Mouse (Mus musculus): ENCODE data around the gene Zfp760. TPM values are rescaled to one million over a fixed set of nuclear protein-coding genes. Genes with fewer than 3 reads are reported as not detected.

Gene Zfp760
- polyA plus RNA-seq, 1 experiment from 2014 or later: 6.1 TPM

DNA sequence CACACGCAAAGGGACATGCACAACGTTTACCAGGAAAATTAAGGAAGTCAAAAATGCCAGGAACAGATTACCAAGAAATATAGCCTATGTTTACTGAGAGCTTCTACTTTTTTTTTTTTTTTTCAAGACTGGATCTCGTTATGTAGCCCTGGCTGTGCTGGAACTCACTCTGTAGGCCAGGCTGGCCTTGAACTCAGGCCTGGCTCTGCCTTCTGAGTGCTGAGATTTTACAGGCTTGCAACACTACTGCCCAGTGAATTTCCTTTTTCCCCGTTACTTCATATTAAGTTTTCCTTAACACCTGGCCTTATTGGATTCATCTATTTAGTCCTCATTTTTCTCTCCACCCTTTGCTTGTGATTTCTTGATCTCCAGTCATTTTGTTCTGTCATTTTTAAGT is 25.5 kb downstream of the Zfp760 start:
- peak overlapping the region; percentile 80 for H3K27ac ChIP-seq
- H3K9me3 ChIP-seq (replicated peaks): no peaks in the 10 kb centered on the region
- peak overlapping the region; percentile 79 for H3K4me3 ChIP-seq
- H3K27me3 ChIP-seq (replicated peaks): no peaks in the 10 kb centered on the region
- ATAC-seq: no peak
- H3K4me1 ChIP-seq: peaks cover 15% of the 10 kb centered on the region
- WGBS (ENCODE audit: insufficient replicate concordance): 66% methylated on average over 4 of the region's 4 CpGs
- peak overlapping the region; percentile 76 for H3K4me2 ChIP-seq
- H3K9ac ChIP-seq: peak overlapping the region; percentile 84
- peaks cover 3% of the 10 kb centered on the region for H3K36me3 ChIP-seq

DNA sequence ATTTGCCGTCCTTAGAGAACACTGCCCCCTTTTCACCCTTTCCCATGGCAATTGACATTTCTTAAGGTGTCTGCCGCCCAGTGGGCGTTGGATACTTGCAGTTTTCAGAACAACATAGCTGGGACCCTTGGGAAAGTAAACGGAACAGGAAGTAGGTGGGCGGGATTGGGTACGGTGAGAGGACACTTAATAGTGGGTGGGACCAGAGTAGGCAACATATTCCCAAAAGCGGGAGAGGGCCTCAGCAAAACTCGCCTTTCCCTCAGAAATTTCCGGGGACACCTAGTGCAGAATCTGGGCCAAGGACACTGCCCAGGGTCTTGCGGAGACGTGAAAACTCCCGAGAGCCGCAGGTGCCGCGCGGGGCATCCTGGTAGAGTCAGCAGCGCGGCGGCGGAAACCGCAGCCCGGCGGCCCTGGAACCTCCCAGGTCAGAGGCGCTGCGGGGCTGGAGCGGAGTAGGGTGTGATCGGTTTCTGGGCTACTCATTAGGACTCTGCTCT is 26.0 kb downstream of the Zfp760 start:
- peak overlapping the region; percentile 84 for H3K9ac ChIP-seq
- H3K9me3 ChIP-seq (replicated peaks): no peaks in the 10 kb centered on the region
- H3K27me3 ChIP-seq (replicated peaks): no peaks in the 10 kb centered on the region
- H3K4me1 ChIP-seq: peaks cover 15% of the 10 kb centered on the region
- H3K4me3 ChIP-seq: peak overlapping the region; percentile 79
- peak overlapping the region; percentile 80 for H3K27ac ChIP-seq
- WGBS (ENCODE audit: insufficient replicate concordance): under 1% methylated on average over 27 of the region's 27 CpGs
- peak; percentile 100 for ATAC-seq
- H3K4me2 ChIP-seq: peak overlapping the region; percentile 76
- peaks cover 4% of the 10 kb centered on the region for H3K36me3 ChIP-seq

DNA sequence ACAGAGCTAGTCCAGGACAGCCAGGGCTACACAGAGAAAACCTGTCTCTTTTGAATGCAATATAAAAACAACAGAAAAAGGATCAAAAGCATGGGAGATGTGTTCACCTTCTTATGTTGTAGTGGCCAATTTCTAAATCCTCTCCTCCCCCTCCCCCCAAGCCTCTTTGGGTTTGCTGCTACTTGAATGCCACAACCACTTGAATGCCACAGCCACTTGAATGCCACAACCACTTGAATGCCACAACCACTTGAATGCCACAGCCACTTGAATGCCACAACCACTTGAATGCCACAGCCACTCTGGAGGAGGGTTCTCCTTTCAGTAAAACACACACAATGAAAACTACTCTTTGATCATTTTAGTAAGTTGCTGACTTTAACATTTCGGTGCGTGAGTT is 45.2 kb downstream of the Zfp760 start:
- Histone ChIP-seq H3K36me3 (no peaks in the 10 kb centered on the region), H3K4me1 (peaks cover 6% of the 10 kb centered on the region; the same call in 1 of the 2 replicates), H3K9ac (no peak overlapping the region), H3K27me3 (replicated peaks) (peaks cover 34% of the 10 kb centered on the region), H3K4me2 (no peak overlapping the region), H3K9me3 (replicated peaks) (no peaks in the 10 kb centered on the region), H3K27ac (no peak overlapping the region), H3K4me3 (no peak overlapping the region)
- 80% methylated on average over 2 of the region's 2 CpGs for WGBS (ENCODE audit: insufficient replicate concordance)
- ATAC-seq: no peak

DNA sequence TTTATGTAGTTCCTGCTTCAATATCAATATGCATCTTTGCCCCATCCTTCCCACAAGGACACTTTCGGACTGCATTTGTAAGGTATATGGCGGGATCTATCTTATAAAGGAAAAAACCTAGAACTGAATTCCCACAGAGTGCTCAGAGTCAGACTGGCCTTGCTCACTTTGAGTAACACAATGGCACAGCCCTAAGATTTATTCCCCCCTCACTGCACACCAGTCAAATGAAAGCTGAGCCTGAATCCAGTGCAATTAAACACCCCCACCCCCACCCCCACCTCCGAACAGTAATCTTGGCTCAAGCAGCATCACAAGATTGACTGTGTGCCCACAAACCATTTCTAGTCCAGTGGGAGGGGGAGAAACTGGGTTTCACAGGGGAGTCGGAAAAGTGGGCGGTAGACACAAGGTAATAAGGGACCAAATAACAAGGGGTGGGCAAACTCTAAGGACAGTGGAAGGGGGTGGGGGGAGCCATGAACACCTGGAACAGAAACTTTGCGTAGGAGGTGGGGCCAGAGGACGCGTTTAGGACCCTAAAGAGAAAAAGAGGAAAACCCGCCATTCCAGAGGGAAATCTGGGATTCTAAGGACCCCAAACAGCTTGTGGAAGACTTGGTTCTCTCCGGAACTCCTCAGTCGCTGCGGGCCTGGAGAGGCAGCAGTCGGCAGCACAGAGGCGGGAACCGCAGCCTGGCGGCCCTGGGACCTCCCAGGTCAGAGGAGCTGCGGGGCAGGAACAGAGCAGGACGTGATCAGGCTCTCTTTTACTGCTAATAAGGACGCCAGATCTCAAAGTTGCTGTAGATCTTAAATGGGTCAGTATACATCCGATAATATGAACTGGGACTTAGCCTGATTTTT is 46.0 kb downstream of the Zfp760 start:
- H3K9ac ChIP-seq: peak overlapping the region; percentile 51; the same call in 1 of the 2 replicates
- no peaks in the 10 kb centered on the region for H3K36me3 ChIP-seq
- H3K27ac ChIP-seq: no peak overlapping the region
- peak overlapping the region; percentile 60 for H3K4me2 ChIP-seq
- H3K4me3 ChIP-seq: peak overlapping the region; percentile 35
- no peaks in the 10 kb centered on the region for H3K9me3 ChIP-seq (replicated peaks)
- WGBS (ENCODE audit: insufficient replicate concordance): 14% methylated on average over 20 of the region's 20 CpGs
- H3K27me3 ChIP-seq (replicated peaks): peaks cover 34% of the 10 kb centered on the region
- peaks cover 6% of the 10 kb centered on the region; the same call in 1 of the 2 replicates for H3K4me1 ChIP-seq
- no peak for ATAC-seq

DNA sequence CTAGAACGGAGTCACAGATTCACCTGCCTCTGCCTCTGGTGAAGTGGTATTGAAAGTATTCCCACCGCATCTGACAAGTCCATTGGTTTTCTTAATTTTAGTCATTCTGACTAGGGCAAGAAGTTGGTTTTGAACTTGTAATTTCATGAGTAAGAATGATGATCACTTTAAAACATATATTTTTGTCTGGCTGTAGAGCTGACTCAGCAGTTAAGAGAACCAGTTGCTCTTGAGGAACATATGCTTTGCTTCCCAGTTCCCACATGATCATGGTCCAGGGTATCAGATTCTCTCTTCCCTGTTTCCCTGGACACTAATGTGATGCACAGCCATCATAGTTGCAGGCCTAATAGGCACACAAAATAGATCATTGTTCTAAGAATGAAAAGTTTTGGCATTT is 62.8 kb downstream of the Zfp760 start:
- no peaks in the 10 kb centered on the region for H3K27me3 ChIP-seq (replicated peaks)
- H3K4me1 ChIP-seq: no peaks in the 10 kb centered on the region
- H3K4me2 ChIP-seq: no peak overlapping the region
- no peak overlapping the region for H3K9ac ChIP-seq
- H3K9me3 ChIP-seq (replicated peaks): no peaks in the 10 kb centered on the region
- WGBS (ENCODE audit: insufficient replicate concordance): 71% methylated on average over 2 of the region's 2 CpGs
- H3K4me3 ChIP-seq: no peak overlapping the region
- H3K27ac ChIP-seq: no peak overlapping the region
- H3K36me3 ChIP-seq: no peaks in the 10 kb centered on the region
- ATAC-seq: no peak

Other genes starting within 250 kb of the Zfp760 start
- gene Zfp53, start 218.7 kb upstream of the Zfp760 start, polyA plus RNA-seq (2016; fragmentation: Nextera tagmentation; extraction: Ambion mirVana): 4.1 TPM in 2 replicates
- gene Zfp52, start 172.2 kb upstream of the Zfp760 start, polyA plus RNA-seq (2016; fragmentation: Nextera tagmentation; extraction: Ambion mirVana): 1.4 and 1.5 TPM in 2 replicates
- gene Zfp948, start 140.7 kb upstream of the Zfp760 start, polyA plus RNA-seq (2016; fragmentation: Nextera tagmentation; extraction: Ambion mirVana): 7.5 TPM in 2 replicates
- 1.6 and 2.0 TPM in 2 replicates for gene Zfp983, start 57.1 kb upstream of the Zfp760 start, polyA plus RNA-seq (2016; fragmentation: Nextera tagmentation; extraction: Ambion mirVana)
- 5.1 and 5.2 TPM in 2 replicates for gene Gm10226, start 15.9 kb upstream of the Zfp760 start, polyA plus RNA-seq (2016; fragmentation: Nextera tagmentation; extraction: Ambion mirVana)
- 3.6 TPM in 2 replicates for gene Zfp229, start 23.1 kb downstream of the Zfp760 start, polyA plus RNA-seq (2016; fragmentation: Nextera tagmentation; extraction: Ambion mirVana)
- gene Zfp820, start 138.0 kb downstream of the Zfp760 start, polyA plus RNA-seq (2016; fragmentation: Nextera tagmentation; extraction: Ambion mirVana): 2.3 TPM in 2 replicates
- 1.5 and 2.1 TPM in 2 replicates for gene Zfp995, start 202.2 kb downstream of the Zfp760 start, polyA plus RNA-seq (2016; fragmentation: Nextera tagmentation; extraction: Ambion mirVana)